Mouse (Mus musculus) cerebellum, adult 9-11 months (tissue): Measurements from ENCODE around the gene Bcas3.
"Not testable (repeated sequence)": the region's sequence is repeated elsewhere in the genome, so short reads cannot be mapped to it uniquely, and the experiment has no call there.

ENCODE experiments used
- DNase-seq: peaks from one replicate; pipeline ENCODE4 v3.0.0; 2022

Bcas3 gene

DNA sequence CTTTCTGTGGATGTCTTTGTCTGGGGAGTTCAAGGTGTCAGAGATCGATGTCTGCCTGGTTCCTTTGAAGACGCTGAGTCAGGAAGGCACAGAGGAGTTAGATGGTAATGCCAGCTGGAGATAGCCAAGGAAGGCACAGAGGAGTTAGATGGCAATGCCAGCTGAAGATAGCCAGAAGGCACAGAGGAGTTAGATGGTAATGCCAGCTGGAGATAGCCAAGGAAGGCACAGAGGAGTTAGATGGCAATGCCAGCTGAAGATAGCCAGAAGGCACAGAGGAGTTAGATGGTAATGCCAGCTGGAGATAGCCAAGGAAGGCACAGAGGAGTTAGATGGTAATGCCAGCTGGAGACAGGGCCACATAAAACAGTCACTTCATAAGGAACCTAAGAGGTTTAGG is 363.8 kb downstream of the Bcas3 start:
- DNase-seq, result not testable (repeated sequence)

DNA sequence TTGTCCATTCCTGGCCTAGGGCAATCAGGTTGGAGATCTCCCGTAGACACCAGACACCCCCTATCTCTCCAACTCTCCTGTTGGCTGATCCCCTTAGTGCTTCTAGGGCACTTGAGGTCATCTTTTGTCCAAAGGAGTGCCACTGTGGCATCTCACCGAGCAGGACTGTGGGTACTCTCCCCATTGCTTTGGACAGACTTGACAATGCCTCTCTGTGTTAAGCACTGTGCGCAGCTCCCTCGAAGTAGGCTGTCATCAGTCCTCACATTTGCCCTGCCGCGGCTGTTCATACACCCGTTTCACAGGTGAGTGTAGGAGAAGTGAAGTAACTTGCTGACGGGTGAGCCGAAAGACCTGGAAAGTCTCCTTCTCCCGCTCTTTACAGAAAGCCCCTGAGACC is 366.1 kb downstream of the Bcas3 start:
- DNase-seq, result no peak

DNA sequence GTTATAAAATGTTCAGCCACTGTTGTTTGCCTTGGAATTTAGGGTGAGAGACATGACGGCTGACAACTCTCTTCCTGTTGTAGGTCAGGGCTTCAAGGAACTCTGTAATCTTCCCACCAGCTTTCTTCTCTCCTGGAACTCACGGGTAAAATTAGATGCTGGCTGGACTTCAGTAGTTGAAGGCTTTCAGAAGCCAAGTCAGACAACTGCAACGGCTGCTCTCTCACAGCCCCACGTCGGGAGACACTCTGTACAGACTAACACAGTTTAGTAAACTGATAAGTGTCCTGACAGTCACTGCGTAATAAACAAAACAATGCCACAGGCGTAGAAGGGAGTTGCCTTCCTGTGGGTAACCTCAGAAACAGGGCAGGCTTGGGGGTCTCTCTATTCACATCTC is 366.8 kb downstream of the Bcas3 start:
- DNase-seq, result no peak

DNA sequence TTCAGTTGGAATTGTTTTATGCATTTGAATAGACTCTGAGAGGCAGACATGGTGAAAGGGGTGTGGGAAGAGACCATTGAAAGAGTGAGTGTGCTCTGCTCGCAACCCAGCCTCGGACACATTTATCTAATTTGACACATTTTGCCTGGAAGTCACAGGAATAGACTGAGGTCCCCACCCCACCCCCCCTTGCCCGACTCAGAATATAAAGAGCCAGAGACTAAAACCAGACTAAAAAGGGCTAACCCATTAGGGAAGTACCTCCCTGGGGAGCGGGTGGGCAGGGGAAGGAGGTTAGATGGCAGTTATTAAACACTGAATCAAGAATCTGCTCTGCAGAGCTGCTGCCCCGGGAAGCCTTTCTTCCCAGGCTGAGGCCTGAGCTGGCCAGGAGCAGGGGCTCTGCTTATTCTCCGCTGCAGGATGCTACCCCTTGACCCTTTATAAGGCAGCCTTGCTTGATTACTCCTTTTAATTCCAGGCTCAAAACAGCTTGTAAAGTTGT is 367.4 kb downstream of the Bcas3 start:
- no peak for DNase-seq

DNA sequence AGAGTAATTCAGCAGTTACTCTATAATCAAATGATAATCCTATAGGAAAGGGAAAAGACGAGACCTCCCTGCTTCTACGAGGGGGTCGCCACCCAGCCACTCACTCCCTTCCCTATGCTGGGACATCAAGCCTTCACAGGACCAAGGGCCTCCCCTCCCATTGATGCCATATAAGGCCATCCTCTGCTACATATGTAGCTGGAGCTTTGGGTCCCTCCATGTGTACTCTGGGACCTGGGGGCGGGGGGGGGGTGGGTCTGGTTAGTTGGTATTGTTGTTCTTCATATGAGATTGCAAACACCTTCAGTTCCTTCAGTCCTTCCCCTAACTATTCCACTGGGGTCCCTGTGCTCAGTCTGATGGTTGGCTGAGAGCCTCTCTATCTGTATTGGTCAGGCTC is 369.0 kb downstream of the Bcas3 start:
- DNase-seq, result no peak

DNA sequence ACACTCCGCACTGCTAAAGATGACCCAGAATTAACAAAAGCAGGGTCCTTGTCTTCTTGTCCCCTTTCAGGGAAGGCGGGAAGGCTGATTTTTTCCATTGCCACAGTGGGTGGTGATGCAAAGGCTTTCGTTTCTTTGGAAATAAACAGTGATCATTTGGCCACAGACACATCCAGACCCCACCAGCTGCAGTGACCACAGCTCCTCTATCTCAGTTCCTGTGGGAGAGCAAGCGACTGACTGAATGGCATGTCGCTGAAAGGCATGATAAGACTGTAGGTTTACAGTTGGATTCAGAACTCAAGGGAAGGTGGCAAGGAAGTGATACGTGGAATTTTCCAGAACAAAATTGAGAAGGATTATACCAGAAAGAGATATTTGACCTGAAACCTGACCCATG is 371.2 kb downstream of the Bcas3 start:
- DNase-seq, result no peak

DNA sequence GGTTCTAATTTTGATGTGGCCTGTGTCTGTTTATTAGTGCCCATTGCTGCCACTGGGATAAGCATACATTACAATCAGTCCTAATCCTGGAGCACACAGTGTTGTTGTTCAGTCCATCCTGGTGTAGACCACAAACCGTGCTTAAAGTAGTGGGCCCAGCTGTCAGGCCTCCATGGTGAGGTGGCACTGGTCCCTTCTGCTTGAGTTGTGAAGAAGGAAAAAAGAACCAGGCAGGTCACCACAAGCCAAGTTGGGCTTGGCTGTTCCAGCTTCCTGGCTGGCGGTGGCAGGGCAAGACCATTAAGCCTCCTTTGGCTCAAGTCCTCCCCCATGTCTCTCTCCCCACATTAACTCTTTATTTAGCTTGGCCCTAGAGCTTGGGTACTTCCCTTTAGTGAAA is 376.8 kb downstream of the Bcas3 start:
- DNase-seq, result no peak

DNA sequence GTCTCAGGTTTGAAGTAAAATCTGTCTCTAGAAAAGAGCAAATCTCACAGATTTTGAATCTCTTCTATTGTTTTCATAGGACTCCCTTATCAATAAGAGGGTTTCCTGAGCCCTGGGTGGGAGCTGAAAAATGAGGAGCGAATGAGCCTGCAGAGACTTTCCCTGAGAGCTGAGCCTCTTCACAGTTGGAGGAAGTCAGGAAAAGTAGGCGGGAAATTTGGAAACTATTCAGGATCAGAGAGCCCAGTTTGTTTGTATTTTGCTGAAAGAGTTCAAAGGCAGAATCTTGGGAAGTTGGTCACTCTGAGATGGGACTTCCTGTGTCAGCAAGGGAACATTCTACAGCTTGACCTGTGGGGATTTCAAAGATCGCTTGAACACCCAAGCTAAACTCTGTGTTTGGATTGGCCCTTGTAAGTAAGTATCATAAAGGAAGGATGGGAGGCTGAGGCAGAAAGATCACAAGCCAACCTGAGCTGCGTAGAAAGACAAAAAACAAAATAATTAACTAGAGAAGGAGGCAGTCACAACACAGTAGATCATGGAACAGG is 379.6 kb downstream of the Bcas3 start:
- DNase-seq, result no peak

DNA sequence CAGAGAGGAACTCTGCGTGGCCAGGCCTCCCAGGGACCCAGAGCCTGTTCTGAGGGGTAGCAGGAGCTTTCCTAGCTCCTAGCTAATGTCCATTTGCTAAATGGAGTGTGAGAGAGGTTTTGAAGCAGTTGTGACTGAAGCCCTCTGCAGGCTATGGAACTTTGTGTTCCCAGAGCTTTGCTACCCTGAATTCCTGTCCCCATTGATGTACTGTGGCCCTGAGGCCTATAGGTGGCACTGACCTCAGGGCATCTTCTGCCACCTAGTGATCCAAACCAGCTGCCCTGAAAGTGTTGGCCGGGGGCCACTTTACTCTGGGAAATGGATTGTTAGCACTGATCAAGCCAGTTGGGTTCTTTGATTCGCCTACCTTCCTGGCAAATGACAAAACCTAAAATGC is 380.6 kb downstream of the Bcas3 start:
- DNase-seq, result peak; percentile 11

DNA sequence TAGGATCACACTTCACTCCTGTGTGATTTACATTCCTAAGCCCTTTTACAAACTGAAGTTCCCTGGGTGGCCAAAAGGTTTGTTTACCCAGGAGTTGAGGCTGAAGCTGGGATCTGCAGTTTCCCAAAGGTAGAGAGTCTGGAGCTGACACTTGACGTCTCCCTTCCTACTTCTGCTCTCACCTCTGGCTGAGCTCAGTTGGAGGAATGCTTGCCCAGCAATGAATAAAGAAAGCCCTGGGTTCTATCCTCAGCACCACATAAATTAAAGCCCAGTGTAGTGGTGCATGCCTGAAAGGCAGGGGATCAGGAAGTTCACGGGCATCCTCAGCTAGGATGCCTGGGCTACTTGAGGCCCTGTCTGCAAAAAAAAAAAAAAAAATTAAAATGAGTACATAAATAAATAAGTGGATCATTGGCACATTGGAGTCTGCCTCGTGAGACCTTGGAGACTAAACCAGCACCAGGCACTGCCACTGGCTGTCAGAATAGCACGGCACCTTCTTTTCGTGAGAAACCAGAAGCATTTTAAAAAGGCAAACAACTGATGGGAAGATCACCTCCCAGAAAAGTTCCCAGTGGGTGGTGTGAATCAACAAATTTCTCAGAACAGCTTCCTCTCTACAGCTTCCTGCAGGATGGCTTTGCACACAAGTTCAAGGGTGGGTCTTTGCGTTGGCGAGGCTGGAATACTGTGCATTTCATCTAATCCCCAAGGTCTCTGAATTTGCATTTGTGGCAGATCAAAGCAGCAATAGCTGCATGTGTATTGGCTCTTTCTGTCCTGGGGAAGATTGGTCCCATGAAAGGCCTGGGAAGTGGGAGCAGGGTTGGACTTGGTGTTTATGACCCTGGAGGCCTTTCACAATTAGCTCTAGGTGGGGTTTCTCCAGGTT is 381.6 kb downstream of the Bcas3 start:
- DNase-seq, result no peak

DNA sequence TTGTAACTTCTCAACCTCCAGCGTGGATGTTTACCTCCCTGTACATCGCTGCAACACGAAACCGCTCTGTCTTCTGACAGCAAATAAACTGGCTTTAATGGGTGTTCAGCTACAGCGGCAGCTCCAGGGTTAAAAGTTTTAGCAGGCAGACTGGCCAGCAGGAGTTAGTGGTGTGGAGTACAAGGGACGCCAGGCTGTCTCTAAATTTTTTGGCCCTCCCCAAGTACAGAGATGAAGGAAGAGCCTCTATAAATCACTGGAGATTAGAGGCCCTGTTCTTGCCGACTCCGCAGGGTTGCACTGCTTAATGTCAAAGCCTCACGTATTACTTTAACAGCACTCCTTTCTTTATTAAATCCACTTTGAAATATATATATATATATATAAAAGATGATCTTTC is 384.3 kb downstream of the Bcas3 start:
- DNase-seq, result no peak

DNA sequence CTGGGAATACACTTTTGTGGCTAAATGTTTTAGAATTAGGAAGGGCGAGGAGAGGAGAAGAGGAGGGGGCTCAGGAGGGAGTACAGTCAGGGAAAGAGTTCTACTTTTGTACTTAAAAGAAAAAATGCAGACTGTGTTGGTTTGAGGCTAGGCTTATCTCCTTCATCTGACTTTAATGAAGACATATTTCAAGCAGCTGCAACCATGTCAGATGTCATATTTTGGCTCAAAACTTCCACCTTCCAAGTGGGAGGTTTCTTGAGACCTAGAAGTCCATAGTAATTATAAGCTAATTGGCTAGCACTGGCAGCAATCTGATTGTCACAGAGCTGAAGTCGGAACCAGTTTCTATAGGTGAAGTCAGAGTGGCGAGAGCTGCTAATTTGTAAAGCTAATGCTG is 384.9 kb downstream of the Bcas3 start:
- no peak for DNase-seq

DNA sequence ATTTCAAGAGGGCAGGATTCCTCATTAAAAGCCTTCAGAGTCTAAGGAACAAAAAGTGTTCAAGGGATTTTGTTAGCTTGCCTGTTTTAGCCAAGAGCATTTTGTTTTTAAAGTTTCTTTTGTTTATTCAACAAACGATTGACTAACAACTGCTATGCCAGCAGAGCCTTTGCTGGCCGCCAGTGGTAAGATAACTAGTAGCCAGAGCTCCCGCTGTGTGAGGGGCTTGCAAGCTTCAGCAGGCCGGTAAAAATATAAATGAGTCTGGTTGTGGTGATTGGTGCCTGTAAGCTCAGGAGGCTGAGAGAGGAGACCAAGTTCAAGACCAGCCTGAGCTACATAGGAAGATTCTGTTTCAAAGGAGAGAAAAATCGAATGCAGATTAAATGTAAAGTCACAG is 385.6 kb downstream of the Bcas3 start:
- no peak for DNase-seq

DNA sequence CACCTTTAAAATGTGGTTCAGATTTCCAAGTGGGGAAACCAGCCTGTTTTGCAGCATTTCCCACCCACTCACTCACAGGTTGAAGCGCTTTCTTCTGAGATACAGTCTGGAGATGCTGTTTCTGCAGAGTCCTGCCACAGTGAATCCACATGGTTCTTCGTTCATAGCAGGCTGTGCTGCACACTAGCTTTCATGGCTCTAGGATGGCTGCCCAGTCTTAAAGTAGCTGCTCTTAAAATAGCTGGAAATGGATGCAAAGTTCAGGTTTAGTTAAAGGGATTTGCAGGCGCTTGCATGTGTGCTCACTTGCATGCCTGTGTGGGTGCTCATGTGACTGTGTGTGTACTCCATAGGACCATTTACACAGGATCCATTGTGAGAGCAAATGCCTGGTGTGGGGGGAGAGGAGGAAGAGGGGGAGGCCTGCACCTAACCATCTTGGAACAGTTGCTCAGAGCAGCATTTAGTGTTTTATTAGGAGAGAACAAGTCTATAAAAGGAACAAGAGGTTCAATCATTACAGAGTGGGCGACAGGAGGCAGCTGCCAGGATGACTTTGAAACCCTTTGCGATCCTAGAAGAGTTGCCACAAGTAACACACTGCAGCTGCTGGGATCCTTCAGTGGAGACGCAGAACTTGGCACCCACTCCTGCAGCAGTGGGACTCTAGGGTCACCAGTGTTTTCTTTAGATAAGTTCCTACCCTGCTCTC is 386.5 kb downstream of the Bcas3 start:
- no peak for DNase-seq

DNA sequence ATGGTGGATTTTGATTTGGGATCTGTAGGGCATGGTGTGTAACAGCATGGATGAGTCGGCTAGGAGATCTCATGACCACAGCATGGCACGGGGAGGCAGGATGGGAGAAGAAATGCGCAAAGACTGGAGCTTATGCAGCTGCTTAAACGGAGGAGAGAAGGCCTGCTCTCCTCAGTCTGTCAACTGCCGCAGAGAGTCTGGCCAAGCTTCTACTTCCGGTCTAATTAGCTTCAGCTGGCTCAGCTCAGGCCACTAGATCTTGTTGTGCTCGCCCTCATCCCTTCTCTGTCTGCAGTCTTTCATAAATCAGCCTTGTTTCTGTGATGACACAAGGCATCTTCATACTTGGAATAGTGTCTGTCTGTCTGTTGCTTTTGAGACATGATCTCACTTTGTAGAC is 393.4 kb downstream of the Bcas3 start:
- DNase-seq, result no peak

DNA sequence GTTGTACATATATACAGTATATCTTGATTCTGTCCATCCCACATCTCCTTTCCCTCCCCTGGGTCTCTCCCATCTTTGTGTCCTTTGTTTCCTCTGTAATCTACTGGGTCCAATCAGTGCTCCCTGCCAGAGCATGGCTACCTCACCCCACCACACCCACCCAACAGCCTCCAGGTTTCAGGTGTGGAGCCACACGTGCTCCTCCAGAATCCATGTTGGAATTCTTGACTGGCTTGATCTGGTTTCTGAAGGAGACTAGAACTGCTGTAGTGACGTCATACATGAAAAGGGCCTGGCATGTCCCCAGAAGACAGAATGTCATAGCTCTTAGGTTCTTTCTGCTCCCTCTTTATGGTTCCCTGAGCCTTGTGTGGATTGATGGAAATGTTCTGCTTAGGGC is 395.9 kb downstream of the Bcas3 start:
- no peak for DNase-seq

DNA sequence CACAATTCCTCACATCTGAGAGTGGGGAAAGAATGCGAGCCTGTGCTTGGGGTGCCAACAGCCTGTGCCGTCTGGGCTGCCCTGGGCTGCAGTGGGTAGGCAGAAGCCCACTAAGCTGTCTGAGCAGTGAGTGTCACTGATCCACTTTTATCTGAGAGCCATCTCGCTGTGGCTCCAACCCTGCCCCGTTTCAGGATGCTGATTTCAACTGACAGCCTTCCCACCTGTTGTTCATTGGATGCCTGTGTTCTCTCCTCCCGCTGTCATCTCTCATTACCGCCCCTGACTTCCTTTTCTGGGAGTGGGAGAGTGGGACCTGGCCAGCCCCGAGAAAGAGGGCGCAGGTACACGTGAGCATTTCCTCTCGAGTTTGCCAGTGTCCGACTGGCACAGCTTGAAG is 398.2 kb downstream of the Bcas3 start:
- no peak for DNase-seq

DNA sequence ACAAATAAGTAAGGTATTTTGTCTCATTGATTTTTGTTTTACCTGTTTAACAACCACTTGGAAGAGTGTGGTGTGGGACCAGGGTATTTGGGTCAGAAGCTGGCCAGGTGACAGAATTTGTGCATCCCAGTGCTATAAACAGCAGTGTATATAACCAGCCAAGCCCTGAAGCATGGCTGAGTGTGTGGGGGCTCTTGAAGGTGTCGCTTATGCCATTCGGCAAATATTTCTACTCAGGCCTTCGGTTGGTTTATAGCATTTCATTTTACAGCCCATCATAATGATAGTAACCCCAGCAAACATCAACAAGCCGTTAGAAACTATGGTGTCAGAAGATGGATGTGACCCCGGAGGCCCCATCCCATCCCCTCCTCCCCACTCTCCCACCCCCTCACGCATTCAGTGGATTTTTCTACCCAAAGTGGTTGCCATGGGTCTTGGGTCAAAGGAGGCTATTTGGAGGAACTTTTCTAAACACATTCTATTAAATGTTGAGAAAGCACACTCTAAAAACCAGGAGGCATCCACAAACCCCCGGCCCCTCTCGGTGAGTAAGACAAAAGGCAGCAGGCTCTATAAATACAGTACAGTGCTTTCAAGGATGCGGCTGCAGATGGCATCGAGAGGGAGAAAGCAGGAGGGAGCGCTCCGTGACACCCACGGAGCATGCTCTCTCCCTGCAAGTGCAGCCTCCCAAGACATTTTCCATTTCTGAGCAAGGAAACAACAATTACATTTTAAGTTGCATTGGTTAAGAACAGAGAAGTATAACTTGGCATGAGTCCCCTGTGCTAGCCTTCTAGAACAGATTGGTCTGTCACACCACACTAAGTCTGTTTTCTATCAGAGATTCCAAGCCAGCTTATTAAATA is 401.9 kb downstream of the Bcas3 start:
- no peak for DNase-seq

DNA sequence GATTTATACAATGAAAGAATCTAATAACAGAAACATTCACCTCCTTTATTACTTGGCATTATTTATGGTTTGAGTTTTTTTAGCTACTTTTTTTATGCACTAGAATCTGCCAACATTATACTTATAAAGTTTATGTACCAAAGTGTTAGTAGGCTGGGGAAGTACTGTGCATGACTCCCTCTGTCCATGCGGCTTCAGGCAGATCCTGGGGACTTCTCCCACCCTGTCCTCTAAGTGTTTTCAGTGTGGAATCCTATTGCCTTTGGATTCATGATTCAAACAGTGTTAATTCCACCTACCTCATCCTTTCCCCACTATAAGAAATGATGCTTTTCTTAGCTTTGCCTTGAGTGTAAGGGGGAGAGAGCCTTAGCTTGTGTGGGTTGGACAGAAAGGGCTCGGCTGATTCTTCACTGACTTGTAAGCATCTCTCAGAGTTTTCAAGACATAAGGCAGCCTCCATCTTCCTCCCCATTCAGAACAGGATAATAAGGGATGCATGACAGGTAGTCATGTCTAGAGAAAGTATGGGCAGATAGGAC is 402.6 kb downstream of the Bcas3 start:
- DNase-seq, result no peak

DNA sequence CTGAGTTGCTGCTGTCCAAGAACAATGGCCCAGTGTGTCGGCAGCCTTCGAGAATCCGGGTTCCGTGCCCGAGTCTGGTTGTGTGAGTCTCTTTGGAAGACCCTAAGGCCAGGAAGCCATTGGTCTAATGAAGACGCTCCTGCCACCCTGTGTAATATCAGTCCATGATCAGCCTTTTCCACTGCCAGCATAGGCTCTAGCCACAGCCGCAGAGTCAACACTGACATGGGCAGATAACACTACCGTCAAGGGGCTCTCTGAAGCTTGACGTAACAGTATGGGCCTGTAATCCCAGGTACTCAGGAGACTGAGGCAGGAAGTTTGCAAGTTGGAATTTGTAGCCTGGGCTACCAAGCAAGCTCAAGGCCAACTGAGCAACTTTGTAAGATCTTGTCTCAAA is 405.9 kb downstream of the Bcas3 start:
- no peak for DNase-seq

DNA sequence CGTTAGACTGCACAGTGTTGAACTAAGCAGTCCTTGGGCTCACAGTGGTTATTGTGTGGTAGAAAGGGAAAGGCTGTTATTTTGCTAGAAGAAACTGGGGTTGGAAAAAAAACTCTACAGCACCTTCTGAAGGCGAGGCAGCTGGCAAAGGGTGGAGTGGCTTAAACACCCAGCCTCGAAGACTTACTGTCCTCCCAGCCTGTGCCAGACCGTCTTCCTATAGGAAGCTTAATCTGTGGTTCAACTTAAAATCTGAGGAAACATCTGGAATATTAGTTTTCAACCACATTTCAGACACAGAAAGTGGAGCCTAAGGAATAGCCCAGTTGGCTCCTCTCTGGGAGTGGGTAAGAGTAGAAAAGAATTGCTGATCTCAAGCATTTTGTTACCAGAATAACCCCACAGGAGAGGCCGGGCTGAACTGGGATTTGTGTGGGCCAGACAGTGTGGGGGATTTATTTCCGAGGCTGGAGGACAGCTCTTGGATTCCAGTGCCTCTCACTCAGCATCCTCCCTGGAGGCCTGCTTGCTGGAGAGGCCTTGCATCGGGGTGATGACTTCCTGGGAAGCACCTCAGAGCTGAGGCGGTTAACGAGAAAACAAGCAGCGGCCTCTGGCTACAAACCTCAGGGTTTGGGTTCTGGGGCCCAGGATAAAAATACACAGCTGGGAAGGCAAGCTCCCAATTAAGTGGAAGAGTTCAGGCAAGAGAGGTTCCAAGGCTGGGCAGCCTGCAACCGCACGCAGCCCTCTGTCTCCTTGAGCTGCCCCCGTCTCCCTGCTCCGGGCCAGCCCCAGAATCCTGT is 406.9 kb downstream of the Bcas3 start:
- DNase-seq, result no peak
